Mouse (Mus musculus) heart, embryonic 13.5 days (tissue): Measurements from ENCODE around the gene Prpf39. TPM values are rescaled to one million over a fixed set of nuclear protein-coding genes. Genes with fewer than 3 reads are reported as not detected.

Source experiments
- polyA plus RNA-seq: library from polyadenylated mRNA; unstranded; fragments of >200 nt; fragmentation: Nextera tagmentation; extraction: Ambion mirVana; gene quantifications from 2 replicates; pipeline ENCODE4 v1.2.1, GENCODE M21; 2015

Gene Prpf39
- polyA plus RNA-seq, 1 experiment from 2014 or later = 28.1 TPM

Other genes with a start within 250 kb of the Prpf39 start
- 2.3 and 2.5 TPM in 2 replicates for gene Gm527, start 118.4 kb upstream of the Prpf39 start, polyA plus RNA-seq
- 8.7 and 10.1 TPM in 2 replicates for gene Klhl28, start 70.8 kb upstream of the Prpf39 start, polyA plus RNA-seq
- gene Togaram1, start 70.5 kb upstream of the Prpf39 start, polyA plus RNA-seq = 15.3 and 17.2 TPM in 2 replicates
- 476 and 518 TPM in 2 replicates for gene Fkbp3, start 37.7 kb downstream of the Prpf39 start, polyA plus RNA-seq
- gene Fancm, start 39.3 kb downstream of the Prpf39 start, polyA plus RNA-seq = 5.9 and 6.1 TPM in 2 replicates
- 34.6 and 35.1 TPM in 2 replicates for gene Mis18bp1, start 136.3 kb downstream of the Prpf39 start, polyA plus RNA-seq
- gene Wdr20rt, start 189.2 kb downstream of the Prpf39 start, polyA plus RNA-seq = not detected in 2 replicates